Mouse (Mus musculus) heart, adult 18-20 months (tissue): Measurements from ENCODE around the gene Btbd16. TPM values are rescaled to one million over a fixed set of nuclear protein-coding genes. Genes with fewer than 3 reads are reported as not detected.
A peak's percentile ranks its signal among the peaks of the same experiment; 100 is the strongest.

ENCODE experiments used
- DNase-seq, 2 experiments: peaks; one replicate each; pipeline ENCODE4 v3.0.0; 2021 to 2022; ENCODE audit warnings: mixed read lengths in 1 of 2
- total RNA-seq, 2 experiments: library from RNA; stranded (reverse); gene quantifications; 2 replicates each; pipeline ENCODE4 v1.2.3; 2021

Gene Btbd16
- total RNA-seq, 2 experiments from 2014 or later, result 0.36 TPM; not detected in 1

DNA sequence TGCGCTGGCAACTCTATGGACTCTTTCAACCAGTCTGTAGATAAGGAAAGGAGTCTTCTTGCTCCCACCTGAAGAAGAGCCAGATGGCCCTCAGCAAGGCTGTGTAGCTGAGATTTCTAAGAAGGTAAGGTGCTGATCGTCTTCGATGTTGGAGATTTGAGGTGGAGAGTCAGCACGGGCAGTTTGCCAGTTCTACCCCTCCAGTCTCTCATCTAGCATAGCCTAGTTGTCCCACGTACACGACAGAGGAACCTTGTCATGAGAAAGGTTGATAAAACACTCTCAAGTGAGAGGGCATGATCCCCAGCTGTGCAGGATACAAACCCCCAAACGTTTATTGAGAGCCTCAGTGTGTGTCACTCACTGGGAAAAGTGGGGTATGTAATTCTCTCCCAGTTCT lies 90.8 kb downstream of the Btbd16 start:
- DNase-seq, result no peak

DNA sequence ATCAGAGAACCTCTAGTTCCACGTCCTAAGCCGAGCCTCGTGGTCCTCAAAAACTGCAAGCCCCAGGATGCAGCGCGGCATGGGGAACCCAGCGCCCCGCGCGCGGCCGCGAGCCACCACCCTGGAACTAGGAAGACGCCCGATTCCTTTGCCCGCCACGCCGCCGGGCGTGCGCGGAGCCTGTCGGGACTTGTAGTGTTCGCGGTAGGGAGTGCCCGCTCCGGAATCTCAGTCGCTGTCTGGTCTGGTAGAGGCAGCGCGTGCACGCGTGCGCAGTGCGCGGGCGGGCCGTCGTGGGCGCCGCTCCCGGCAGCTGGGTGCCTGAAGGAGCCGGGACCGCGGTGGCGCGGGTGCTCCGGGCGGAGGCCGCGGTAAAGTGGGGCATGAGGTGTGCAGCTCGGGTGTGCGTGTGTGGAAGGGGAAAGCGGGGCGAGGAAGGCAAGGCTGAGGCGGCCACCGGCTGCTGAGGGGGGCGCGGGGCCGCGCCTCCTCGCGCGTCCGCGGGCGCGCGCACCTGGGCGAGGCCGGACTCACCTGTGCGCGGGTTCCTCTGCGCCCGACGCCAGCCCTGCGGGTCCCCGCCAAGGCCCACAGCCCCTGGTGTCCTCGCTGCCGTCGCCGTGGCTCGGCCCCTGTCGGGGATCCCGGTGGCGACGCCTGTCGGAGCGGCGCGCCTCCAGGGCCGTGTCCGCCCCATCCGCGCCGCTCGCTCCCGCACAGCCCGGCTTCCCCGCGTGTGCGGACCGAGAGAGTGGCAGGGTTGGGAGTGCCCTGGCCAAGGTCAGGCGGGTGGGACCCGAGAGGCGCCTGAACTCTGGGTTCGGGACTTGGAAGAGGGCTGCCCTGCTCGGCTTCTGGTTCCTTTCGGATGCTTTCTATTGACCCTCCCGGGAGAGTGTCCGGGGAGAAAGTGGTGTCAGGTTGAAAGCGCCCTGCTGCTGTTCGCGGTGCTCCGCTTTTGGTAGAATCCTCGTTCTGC lies 92.0 kb downstream of the Btbd16 start, which contains the start of gene Plekha1:
Gene Plekha1, plus strand, starts transcription at position 144 of the 979 bp plus-strand sequence.
- peak; percentile 96 to 99 for DNase-seq

DNA sequence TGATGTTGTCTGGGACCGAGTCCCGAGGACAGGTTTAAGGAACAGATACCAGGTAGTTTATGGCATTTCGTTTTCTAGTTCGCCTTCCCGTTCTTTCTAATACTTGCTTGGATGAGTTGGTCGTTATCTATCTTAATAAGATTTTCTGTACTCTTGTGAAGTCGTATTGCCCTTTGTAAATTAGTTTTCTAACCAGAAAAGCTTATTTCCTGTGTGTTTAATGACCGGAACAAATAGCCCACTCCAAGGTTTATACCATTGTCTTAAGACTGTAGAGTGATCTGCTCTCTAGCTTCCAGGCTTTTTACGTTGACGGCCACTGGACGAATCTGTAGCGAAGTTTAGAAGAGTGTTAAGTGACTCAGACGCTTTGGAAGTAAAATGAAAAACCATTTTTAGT lies 92.8 kb downstream of the Btbd16 start:
- no peak for DNase-seq

DNA sequence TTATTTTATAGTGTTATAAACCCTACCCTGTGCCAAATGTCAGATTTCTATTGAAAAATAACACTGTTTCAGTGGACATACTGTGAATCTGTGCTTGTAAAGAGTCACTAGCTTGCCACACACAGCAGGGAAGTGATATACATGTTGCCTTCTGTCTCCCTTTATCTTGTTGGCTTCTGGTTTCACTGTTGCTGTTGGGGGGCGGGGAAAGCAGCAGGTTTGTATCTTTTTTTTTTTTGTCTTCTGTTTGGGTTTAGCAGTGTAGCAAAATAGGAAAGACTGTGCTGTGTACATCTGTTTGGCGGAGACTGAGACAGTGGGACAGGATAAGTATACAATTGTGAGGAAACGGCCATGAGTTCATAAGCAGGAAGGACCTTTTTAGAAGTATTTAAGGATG lies 93.4 kb downstream of the Btbd16 start:
- no peak for DNase-seq

Other genes starting within 250 kb of the Btbd16 start
- 10 to 100 TPM; 39.3 to 44.3 TPM for gene Nsmce4a, start 201.0 kb upstream of the Btbd16 start, total RNA-seq
- gene Tacc2, start 196.6 kb upstream of the Btbd16 start, total RNA-seq, result 100 to 1,000 TPM; 317 to 395 TPM
- 10 to 100 TPM; 34.3 to 36.6 TPM for gene Plekha1, start 91.7 kb downstream of the Btbd16 start, total RNA-seq
- gene Htra1, start 162.0 kb downstream of the Btbd16 start, total RNA-seq, result 100 to 1,000 TPM; 109 to 122 TPM